Mouse (Mus musculus): ENCODE results near the gene Epha3.

Epha3 gene

GRCm38 (mm10) chr16:63863913-63864330 lies at the start of gene Epha3:
Gene Epha3, minus strand, starts transcription at chr16:63864175.
- peak; percentile 99 for ATAC-seq (ENCODE audit: low TSS enrichment)

- ATAC-seq (ENCODE audit: low TSS enrichment), result no peak
Measured at GRCm38 (mm10) chr16:63903425-63903824, 39.5 kb upstream of the Epha3 start.

- no peak for ATAC-seq (ENCODE audit: low TSS enrichment)
Measured at GRCm38 (mm10) chr16:63881190-63881589, 17.2 kb upstream of the Epha3 start.

- ATAC-seq (ENCODE audit: low TSS enrichment), result peak; percentile 86
Measured at GRCm38 (mm10) chr16:63872313-63872712, 8.3 kb upstream of the Epha3 start.

- peak; percentile 38 for ATAC-seq (ENCODE audit: low TSS enrichment)
Measured at GRCm38 (mm10) chr16:63864463-63864976, 545 bp upstream of the Epha3 start.

- ATAC-seq (ENCODE audit: low TSS enrichment), result 0 out of 2 replicates have a peak, but pooled peaks have one; percentile 25
Measured at GRCm38 (mm10) chr16:63863181-63863580, 794 bp downstream of the Epha3 start.

GRCm38 (mm10) chr16:63857561-63857960 lies 6.4 kb downstream of the Epha3 start:
- peak; percentile 38 for ATAC-seq (ENCODE audit: low TSS enrichment)

- peak; percentile 99 for ATAC-seq (ENCODE audit: low TSS enrichment)
Measured at GRCm38 (mm10) chr16:63856658-63857552, 7.1 kb downstream of the Epha3 start.

GRCm38 (mm10) chr16:63850297-63850696 lies 13.7 kb downstream of the Epha3 start:
- ATAC-seq (ENCODE audit: low TSS enrichment), result no peak

- no peak for ATAC-seq (ENCODE audit: low TSS enrichment)
Measured at GRCm38 (mm10) chr16:63842911-63843310, 21.1 kb downstream of the Epha3 start.

- ATAC-seq (ENCODE audit: low TSS enrichment), result no peak
Measured at GRCm38 (mm10) chr16:63837466-63837865, 26.5 kb downstream of the Epha3 start.

- no peak for ATAC-seq (ENCODE audit: low TSS enrichment)
Measured at GRCm38 (mm10) chr16:63821164-63821563, 42.8 kb downstream of the Epha3 start.

GRCm38 (mm10) chr16:63817606-63818005 lies 46.4 kb downstream of the Epha3 start:
- ATAC-seq (ENCODE audit: low TSS enrichment), result peak; percentile 83

- ATAC-seq (ENCODE audit: low TSS enrichment), result peak; percentile 55; the same call in 1 of the 2 replicates
Measured at GRCm38 (mm10) chr16:63816672-63817071, 47.3 kb downstream of the Epha3 start.

- no peak for ATAC-seq (ENCODE audit: low TSS enrichment)
Measured at GRCm38 (mm10) chr16:63809871-63810270, 54.1 kb downstream of the Epha3 start.

- ATAC-seq (ENCODE audit: low TSS enrichment), result no peak
Measured at GRCm38 (mm10) chr16:63808991-63809390, 55.0 kb downstream of the Epha3 start.

GRCm38 (mm10) chr16:63806437-63807129 lies 57.4 kb downstream of the Epha3 start:
- ATAC-seq (ENCODE audit: low TSS enrichment), result no peak

GRCm38 (mm10) chr16:63806025-63806424 lies 58.0 kb downstream of the Epha3 start:
- no peak for ATAC-seq (ENCODE audit: low TSS enrichment)

GRCm38 (mm10) chr16:63801436-63801835 lies 62.5 kb downstream of the Epha3 start:
- ATAC-seq (ENCODE audit: low TSS enrichment), result no peak

GRCm38 (mm10) chr16:63798341-63798740 lies 65.6 kb downstream of the Epha3 start:
- no peak for ATAC-seq (ENCODE audit: low TSS enrichment)

- ATAC-seq (ENCODE audit: low TSS enrichment), result no peak
Measured at GRCm38 (mm10) chr16:63794292-63794691, 69.7 kb downstream of the Epha3 start.

GRCm38 (mm10) chr16:63793805-63794204 lies 70.2 kb downstream of the Epha3 start:
- ATAC-seq (ENCODE audit: low TSS enrichment), result peak; percentile 99

- ATAC-seq (ENCODE audit: low TSS enrichment), result no peak
Measured at GRCm38 (mm10) chr16:63792084-63792483, 71.9 kb downstream of the Epha3 start.

Data from frontal cortex, adult (tissue).